Mouse (Mus musculus) forebrain, embryonic 16.5 days (tissue): ENCODE measurements around the gene Ube2a. TPM values are rescaled to one million over a fixed set of nuclear protein-coding genes. Genes with fewer than 3 reads are reported as not detected.
A peak's percentile ranks its signal among the peaks of the same experiment; 100 is the strongest.

Source experiments
- ATAC-seq: fragments of 200-750 bp; cut with Nextera tagmentation; 2 replicates; pipeline ENCODE4 v1.8.0; 2017; ENCODE audit warnings: mild to moderate bottlenecking, moderate library complexity
- H3K27ac ChIP-seq: fragments of 300-500 bp; sonication (generic); 2 replicates; pipeline ENCODE4 v1.5.1; 2014; ENCODE audit warnings: low read length, control low read depth
- H3K27me3 ChIP-seq: fragments of 300-500 bp; sonication (generic); replicated peaks from 2 replicates; pipeline ENCODE4 v1.6.1; 2014; ENCODE audit warnings: low read length; ENCODE audit not compliant: control insufficient read depth, insufficient read depth
- H3K36me3 ChIP-seq: fragments of 300-500 bp; sonication (generic); 2 replicates; pipeline ENCODE4 v1.6.1; 2014; ENCODE audit not compliant: control insufficient read depth, insufficient read depth
- H3K4me1 ChIP-seq: fragments of 300-500 bp; sonication (generic); replicated peaks from 2 replicates; pipeline ENCODE4 v1.6.1; 2014; ENCODE audit warnings: low read length; ENCODE audit not compliant: control insufficient read depth, insufficient read depth
- H3K4me2 ChIP-seq: fragments of 300-500 bp; sonication (generic); 2 replicates; pipeline ENCODE4 v1.6.1; 2014; ENCODE audit warnings: mild to moderate bottlenecking, low read length, control low read depth
- H3K4me3 ChIP-seq: fragments of 300-500 bp; sonication (generic); replicated peaks from 2 replicates; pipeline ENCODE4 v1.5.1; 2014; ENCODE audit warnings: mild to moderate bottlenecking, low read length, control low read depth
- H3K9ac ChIP-seq: fragments of 300-500 bp; sonication (generic); replicated peaks from 2 replicates; pipeline ENCODE4 v1.6.1; 2014; ENCODE audit warnings: low read depth, low read length, control low read depth
- H3K9me3 ChIP-seq: fragments of 300-500 bp; sonication (generic); 2 replicates; pipeline ENCODE4 v1.6.1; 2016; ENCODE audit warnings: low read length; ENCODE audit not compliant: control insufficient read depth
- WGBS: fragments of 180-500 bp; shearing (Covaris S2); extraction: QIAGEN DNeasy Blood & Tissue Kit; methylation state at CpG from one replicate; pipeline ENCODE4 v1.1.7; 2014; 5-methylcytosine and 5-hydroxymethylcytosine counted together
- polyA plus RNA-seq: library from polyadenylated mRNA; unstranded; fragments of >200 nt; fragmentation: Nextera tagmentation; extraction: Ambion mirVana; gene quantifications from 2 replicates; pipeline ENCODE4 v1.2.1, GENCODE M21; 2015

The Ube2a gene
- polyA plus RNA-seq, 1 experiment from 2014 or later = 109 TPM

DNA sequence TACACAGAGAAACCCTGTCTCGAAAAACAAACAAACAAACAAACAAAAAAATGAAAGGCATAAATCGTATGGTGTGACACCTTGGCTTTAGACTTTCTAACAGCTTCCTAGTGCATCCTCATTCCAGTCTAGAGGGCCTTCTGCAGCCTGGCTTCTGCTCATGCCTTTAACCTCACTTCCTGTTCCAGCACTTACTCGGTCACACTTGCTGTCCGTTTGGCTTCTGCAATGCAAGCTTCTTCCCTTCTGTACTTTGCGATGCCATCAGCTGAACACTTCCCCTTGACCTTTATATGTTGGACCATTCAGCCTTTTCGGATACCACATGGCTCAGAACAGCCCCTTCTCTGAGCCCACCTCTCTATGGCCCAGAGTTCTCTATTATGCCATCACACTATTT, 32.0 kb upstream of the Ube2a start:
- 89% methylated on average over 6 of the region's 6 CpGs for WGBS

DNA sequence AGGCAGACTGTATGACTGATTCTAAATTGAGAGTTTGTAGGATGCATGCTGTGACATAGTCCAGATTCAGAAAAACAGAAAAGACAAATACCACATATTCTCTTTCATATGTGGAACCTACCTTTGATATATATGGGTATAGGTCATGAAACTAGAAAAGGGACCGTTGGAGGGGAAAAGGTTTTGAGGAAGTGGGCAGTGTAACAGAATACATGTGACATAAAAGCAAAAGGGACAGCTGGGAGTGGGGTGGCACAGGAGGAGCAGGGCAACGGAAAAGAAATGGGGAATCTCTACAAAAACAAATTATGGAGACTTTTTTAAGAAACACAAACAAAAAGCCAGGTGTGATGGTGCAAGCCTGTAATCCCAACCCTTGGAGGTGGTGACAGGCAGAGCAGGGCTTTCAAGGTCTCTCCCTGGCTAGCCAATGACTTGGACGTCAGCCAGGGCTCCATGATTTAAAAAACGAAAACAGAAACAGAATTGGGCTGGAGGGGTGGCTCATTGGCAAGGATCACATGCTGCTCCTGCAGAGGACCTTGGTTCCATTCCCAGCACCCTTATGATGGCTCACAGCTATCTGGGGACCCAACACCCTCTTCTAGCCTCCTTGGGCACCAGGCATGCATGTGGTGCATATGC, 30.2 kb upstream of the Ube2a start:
- Histone ChIP-seq H3K4me2 (no peak overlapping the region), H3K36me3 (no peaks in the 10 kb centered on the region), H3K27me3 (no peaks in the 10 kb centered on the region), H3K4me1 (no peaks in the 10 kb centered on the region), H3K27ac (no peak overlapping the region), H3K4me3 (no peak overlapping the region), H3K9me3 (no peaks in the 10 kb centered on the region), H3K9ac (no peak overlapping the region)
- ATAC-seq = no peak
- 77% methylated on average over 4 of the region's 4 CpGs for WGBS

More for the DNA sequence above, 32.0 kb upstream of the Ube2a start:
- Histone ChIP-seq H3K4me1 (no peaks in the 10 kb centered on the region), H3K9ac (no peak overlapping the region), H3K4me2 (no peak overlapping the region), H3K9me3 (no peaks in the 10 kb centered on the region), H3K27me3 (no peaks in the 10 kb centered on the region), H3K4me3 (no peak overlapping the region), H3K27ac (no peak overlapping the region), H3K36me3 (no peaks in the 10 kb centered on the region)
- no peak for ATAC-seq

DNA sequence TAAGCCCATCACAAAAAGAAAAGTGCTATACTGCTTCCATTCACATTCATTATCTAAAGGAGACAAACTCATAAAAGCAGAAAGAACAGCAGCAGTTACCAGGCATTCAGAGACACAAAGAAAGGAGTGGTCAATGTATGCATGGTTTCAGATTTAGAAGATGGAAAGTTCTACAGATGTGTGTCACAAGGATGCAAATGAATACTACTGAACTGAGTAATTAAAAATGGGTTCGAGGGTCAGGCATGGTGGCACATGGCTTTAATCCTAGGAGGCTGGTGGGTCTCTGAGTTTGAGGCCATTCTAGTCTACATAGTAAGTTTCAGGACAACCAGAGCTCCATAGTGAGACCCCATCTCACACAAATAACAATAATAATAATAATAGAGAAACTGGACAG, 26.5 kb upstream of the Ube2a start:
- Histone ChIP-seq H3K4me3 (no peak overlapping the region), H3K36me3 (0 out of 2 replicates have a peak, but pooled peaks cover under 1% of the 10 kb centered on the region), H3K4me1 (no peaks in the 10 kb centered on the region), H3K4me2 (no peak overlapping the region), H3K9ac (no peak overlapping the region), H3K27me3 (no peaks in the 10 kb centered on the region), H3K27ac (no peak overlapping the region), H3K9me3 (no peaks in the 10 kb centered on the region)
- ATAC-seq = no peak
- WGBS = 68% methylated on average over 1 of the region's 1 CpGs

DNA sequence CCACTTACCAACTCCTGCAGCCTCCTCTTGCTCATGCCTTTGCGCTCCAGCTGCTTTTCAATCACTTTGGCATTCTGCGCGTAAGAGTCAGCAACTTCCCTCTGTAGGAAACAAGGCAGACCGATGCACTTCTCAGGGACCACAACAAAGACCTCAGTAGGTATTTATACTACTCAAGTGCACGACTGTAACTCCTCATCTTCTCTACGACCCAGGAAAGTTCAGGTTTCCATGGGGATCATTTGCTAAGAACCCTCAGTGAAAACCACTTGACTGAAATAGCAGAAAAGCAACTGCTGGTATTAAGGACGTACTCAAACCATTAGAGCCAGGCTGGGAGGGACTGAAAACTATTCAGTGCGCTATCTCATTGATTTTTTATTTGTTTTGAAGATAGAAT, 21.1 kb upstream of the Ube2a start:
- no peaks in the 10 kb centered on the region for H3K9me3 ChIP-seq

DNA sequence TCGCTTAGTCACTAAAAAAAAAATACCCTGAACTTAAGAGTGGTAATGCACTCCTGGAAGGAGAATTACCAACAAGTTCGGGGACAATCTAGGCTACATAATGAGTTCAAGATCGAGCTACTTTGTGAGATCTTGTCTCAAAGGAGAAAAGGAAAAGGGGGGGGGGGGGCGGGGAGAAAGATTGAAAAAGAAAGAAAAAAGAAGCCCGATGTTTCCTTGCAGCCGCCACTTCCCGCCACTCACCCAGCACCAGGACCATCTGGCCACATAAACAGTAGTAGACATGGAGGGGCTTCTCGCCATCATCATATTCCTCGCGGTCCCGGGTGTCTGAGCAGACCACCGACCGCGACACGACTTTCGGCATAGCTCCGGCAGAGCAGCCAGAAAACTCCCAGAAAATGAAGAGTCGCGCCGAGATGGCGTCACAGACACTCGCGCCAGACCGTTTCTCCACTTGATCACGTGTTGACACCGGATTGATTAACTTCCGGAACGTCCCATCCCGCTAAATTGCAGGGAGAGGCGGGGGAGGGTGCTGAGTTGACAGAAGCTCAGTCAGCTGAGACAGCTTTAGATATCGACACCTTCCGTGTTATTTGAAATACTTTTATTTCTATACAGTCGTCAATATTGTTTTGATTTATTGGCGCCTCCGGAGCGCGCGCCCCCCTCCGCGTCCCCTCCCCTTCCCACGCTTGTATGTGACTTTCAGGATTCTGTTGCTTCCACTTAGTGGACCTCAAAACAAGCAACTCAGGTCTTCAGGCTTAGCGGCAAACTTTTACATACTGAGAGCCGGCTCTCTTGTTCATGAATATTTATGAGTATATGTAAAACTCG, 9.7 kb upstream of the Ube2a start:
- no peaks in the 10 kb centered on the region for H3K9me3 ChIP-seq
- H3K4me3 ChIP-seq = peak overlapping the region; percentile 48
- ATAC-seq = peak; percentile 93
- no peaks in the 10 kb centered on the region for H3K27me3 ChIP-seq
- H3K27ac ChIP-seq = peak overlapping the region; percentile 56; the same call in 1 of the 2 replicates
- H3K4me1 ChIP-seq = peaks cover 7% of the 10 kb centered on the region
- H3K36me3 ChIP-seq = no peaks in the 10 kb centered on the region
- peak overlapping the region; percentile 49 for H3K4me2 ChIP-seq
- 11% methylated on average over 37 of the region's 44 CpGs for WGBS
- H3K9ac ChIP-seq = peak overlapping the region; percentile 32; the same call in 1 of the 2 replicates

More for the DNA sequence above, 21.1 kb upstream of the Ube2a start:
- Histone ChIP-seq H3K4me1 (no peaks in the 10 kb centered on the region), H3K27ac (no peak overlapping the region), H3K4me2 (no peak overlapping the region), H3K36me3 (0 out of 2 replicates have a peak, but pooled peaks cover 2% of the 10 kb centered on the region), H3K27me3 (no peaks in the 10 kb centered on the region), H3K9ac (no peak overlapping the region), H3K4me3 (no peak overlapping the region)
- no peak for ATAC-seq
- 87% methylated on average over 8 of the region's 8 CpGs for WGBS

DNA sequence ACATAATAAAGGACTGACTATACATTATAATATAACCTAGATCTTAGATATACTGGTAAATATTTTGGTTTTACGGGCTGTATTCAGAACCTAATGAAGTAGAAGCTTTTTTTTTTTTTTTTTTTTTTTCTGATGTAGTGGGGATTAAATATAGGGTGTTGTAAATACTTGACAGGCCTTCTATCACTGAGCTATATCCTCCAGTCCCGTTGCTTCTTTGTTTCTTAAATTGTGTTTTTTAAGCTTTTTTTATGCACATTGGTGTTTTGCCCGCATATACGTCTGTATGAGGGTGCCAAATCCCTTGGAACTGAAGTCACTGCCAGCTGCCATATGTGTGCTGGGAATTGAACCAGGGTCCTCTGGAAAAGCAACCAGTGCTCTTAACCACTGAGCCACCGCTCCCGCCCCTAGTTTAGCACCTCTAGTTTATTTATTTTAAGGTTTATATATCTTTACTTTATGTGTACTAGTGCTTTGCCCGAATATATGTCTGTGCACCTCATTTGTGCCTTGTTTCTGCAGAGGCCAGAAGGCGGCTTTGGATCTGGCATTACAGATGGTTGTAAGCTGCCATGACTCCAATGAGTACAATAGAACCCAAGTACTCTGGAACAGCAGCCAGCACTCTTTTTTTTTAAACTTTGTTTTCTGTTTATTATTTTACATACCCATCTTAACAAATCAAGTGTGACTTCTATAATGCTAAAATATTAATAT, 8.9 kb upstream of the Ube2a start:
- peak overlapping the region; percentile 42 for H3K4me2 ChIP-seq
- H3K27ac ChIP-seq = no peak overlapping the region
- no peak for ATAC-seq
- H3K27me3 ChIP-seq = no peaks in the 10 kb centered on the region
- H3K4me3 ChIP-seq = peak overlapping the region; percentile 48
- 49% methylated on average over 8 of the region's 8 CpGs for WGBS
- peaks cover 7% of the 10 kb centered on the region for H3K4me1 ChIP-seq
- no peaks in the 10 kb centered on the region for H3K36me3 ChIP-seq
- no peak overlapping the region for H3K9ac ChIP-seq
- H3K9me3 ChIP-seq = no peaks in the 10 kb centered on the region

DNA sequence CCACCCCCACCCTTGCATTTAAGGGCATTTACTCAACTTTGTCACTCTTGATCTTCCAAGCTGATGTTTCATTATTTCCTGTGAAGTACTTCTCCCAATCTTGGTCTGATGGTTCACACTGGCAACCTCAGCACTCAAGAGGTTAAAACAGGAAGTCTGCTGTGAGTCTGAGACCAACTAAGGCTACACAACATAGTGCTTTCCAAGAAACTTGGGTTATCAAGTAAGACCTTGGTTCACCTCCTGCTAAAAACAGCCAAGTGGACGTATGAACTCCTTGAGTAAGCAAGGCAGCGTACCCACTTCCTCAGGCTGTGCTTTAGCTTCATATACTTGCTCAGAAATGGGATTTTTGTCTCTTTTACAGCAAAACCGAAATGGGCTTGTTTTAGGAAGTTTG, 3.3 kb upstream of the Ube2a start:
- Histone ChIP-seq H3K9ac (no peak overlapping the region), H3K4me2 (no peak overlapping the region)
- WGBS = 84% methylated on average over 3 of the region's 3 CpGs

DNA sequence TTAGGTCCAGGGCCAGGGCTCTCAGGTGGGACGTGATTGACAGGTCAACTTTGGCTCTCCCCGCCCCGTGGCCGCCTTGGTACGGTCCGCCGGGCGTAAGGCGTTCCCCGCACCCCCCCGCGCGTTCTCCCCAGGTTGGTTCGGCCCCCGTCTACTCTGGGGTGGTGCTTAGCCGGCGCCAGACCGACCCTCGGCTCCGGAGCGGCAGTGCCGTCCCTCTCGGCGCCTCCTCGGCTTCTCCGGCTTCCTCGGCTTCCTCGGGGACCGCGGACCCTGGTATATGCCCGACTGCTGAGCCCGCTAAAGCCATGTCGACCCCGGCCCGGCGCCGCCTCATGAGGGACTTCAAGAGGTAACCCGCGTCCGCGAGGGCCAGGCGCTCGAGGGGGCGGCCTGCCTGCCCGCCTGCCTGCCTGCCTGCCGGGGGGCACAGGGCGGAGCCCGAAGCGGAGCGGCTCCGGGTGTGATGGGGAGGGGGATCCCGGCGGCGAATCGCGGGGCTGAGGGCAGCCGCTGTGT, 537 bp downstream of the Ube2a start:
- Histone ChIP-seq H3K36me3 (no peaks in the 10 kb centered on the region), H3K27me3 (no peaks in the 10 kb centered on the region), H3K4me1 (peaks cover 5% of the 10 kb centered on the region), H3K4me2 (peak overlapping the region; percentile 58), H3K9ac (peak overlapping the region; percentile 69), H3K4me3 (peak overlapping the region; percentile 71), H3K27ac (peak overlapping the region; percentile 51), H3K9me3 (no peaks in the 10 kb centered on the region; the same call in 1 of the 2 replicates)
- WGBS = 25% methylated on average over 48 of the region's 57 CpGs
- ATAC-seq = peak; percentile 97

More for the DNA sequence above, 3.3 kb upstream of the Ube2a start:
- H3K4me3 ChIP-seq = no peak overlapping the region
- peaks cover 3% of the 10 kb centered on the region for H3K4me1 ChIP-seq
- ATAC-seq = no peak
- no peaks in the 10 kb centered on the region; the same call in 1 of the 2 replicates for H3K9me3 ChIP-seq
- H3K27me3 ChIP-seq = no peaks in the 10 kb centered on the region
- no peak overlapping the region for H3K27ac ChIP-seq
- no peaks in the 10 kb centered on the region for H3K36me3 ChIP-seq

DNA sequence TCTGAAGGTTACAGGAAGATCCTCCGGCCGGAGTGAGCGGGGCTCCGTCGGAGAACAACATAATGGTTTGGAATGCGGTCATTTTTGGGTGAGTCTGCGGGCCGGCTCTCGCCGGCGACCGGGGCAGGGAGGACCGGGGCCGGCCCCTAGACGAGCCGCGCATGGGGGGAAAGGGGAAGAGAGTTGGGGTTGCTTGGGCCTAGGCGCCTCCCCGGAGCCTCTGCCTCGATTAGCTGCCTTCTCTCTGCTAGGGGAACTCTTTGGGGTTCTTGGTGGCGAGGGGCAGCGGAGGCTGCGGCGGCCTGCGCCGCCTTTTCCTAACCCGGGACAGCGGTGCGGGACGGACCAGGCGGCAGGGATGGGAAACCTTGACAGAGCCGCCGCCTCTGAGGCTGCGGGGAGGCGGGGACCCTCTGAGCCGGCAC, 1.0 kb downstream of the Ube2a start:
- peak; percentile 60 for ATAC-seq
- peaks cover 5% of the 10 kb centered on the region for H3K4me1 ChIP-seq
- no peaks in the 10 kb centered on the region for H3K27me3 ChIP-seq
- peak overlapping the region; percentile 69 for H3K9ac ChIP-seq
- peak overlapping the region; percentile 58 for H3K4me2 ChIP-seq
- peak overlapping the region; percentile 51 for H3K27ac ChIP-seq
- WGBS = 12% methylated on average over 33 of the region's 36 CpGs
- H3K9me3 ChIP-seq = no peaks in the 10 kb centered on the region; the same call in 1 of the 2 replicates
- peak overlapping the region; percentile 71 for H3K4me3 ChIP-seq
- no peaks in the 10 kb centered on the region for H3K36me3 ChIP-seq
